Mouse (Mus musculus): ENCODE measurements around the gene Ankrd1. TPM values are rescaled to one million over a fixed set of nuclear protein-coding genes. Genes with fewer than 3 reads are reported as not detected.

Gene Ankrd1
- not detected for polyA plus RNA-seq (2017; shearing (Covaris generic))

DNA sequence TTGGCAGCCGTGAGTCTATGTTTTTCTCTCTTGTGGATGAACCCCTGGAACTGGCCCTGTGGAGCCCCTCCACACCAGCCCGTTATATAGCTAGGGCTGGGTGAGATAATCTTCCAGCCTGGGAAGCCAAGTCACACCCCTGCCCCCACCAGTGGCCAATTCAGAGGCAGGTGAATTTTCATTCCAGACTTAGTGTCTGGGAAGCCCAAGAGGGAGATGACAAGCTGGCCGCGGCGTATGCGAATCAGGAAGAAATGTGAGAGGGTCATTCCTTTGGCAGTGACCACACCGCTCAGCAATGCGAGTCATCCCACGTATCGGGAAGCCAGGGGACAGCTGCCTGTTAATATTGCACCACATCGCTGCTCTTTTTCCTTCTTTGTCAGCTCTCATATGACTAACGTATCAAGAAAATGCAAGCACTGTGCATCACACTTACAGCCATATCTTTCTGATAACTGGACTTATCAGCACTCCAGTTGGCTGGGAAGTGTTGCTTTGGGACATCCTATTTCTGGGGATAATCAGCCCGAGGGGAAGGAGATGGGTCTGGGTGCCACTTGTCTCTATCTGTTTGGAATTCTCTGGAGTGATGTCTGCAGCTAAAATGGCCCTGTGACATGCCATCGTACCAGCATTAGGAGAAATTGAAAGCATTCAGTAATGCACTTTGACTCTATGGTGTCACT, at the start of gene Ankrd1:
Gene Ankrd1, minus strand, starts transcription at position 317 of the 689 bp plus-strand sequence.

DNA sequence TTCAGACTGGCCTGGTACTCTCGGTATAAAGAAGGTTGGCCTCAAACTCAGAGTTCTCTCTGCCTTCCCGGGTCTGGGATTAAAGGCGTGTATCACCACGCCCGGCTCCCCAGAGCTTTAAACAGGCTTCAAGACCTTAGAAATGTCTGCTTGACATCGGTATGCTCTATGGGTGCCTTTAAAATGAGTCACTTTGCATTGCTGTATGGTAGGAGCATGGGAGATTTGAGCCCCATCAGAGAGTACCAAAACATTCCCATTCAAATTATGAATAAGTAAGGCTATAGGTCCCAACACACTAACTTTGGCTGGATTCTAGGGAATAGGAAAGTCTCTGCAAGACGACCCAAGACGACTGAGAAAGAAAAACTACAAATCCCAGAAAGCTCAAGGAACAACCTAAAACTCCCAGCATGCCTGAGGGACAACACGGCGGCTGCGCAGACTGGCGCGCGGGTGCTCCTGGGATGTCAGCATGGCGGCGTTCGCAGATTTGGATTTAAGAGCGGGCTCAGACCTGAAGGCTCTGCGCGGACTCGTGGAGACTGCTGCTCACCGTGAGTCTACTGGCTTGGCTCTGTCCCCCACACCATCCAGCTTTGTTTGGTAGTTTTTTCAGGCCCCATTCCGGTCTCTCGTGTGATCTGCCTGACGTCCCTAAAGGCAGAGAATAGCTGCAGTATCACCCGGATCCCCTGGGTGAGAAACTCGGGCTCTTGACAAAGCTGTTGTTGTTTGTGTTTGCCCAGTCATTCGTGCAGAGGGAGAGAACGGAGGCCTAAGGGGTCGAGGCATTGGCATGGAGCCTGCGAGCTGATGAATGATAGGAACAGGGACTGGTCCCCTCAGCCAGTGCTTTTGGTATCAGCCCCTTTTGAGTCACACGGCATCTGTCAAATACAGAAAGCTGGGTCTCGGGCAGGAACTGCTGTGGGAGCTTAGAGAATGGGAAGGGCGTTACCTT, 36.4 kb downstream of the Ankrd1 start, which contains the start of gene Rpp30:
Gene Rpp30, plus strand, starts transcription at position 455 of the 964 bp plus-strand sequence.

Other genes starting within 250 kb of the Ankrd1 start
- not detected for gene Htr7, start 62.6 kb downstream of the Ankrd1 start, polyA plus RNA-seq (2017; shearing (Covaris generic))
- gene Rpp30, start 36.4 kb downstream of the Ankrd1 start, polyA plus RNA-seq (2017; shearing (Covaris generic)), result 47.9 TPM
- 45.5 TPM for gene Pcgf5, start 228.2 kb upstream of the Ankrd1 start, polyA plus RNA-seq (2017; shearing (Covaris generic))